Mouse (Mus musculus) small intestine, adult 2 months (tissue): ENCODE data around the gene Grwd1. TPM values are rescaled to one million over a fixed set of nuclear protein-coding genes. Genes with fewer than 3 reads are reported as not detected.
A peak's percentile ranks its signal among the peaks of the same experiment; 100 is the strongest.

Experiments used
- H3K27ac ChIP-seq: fragments of 200-500 bp; 2 replicates; pipeline ENCODE4 v1.5.1; 2012; ENCODE audit warnings: low read depth, low read length, control low read depth, inconsistent platforms; ENCODE audit not compliant: insufficient read depth
- H3K27me3 ChIP-seq: fragments of 200-500 bp; 2 replicates; pipeline ENCODE4 v1.6.1; 2012; ENCODE audit warnings: mild to moderate bottlenecking, moderate library complexity, low read length, inconsistent platforms; ENCODE audit not compliant: control insufficient read depth, insufficient read depth
- H3K36me3 ChIP-seq: fragments of 200-500 bp; 2 replicates; pipeline ENCODE4 v1.6.1; 2012; ENCODE audit warnings: mild to moderate bottlenecking, low read length, control low read depth, inconsistent platforms; ENCODE audit not compliant: control insufficient read depth, insufficient read depth
- H3K4me1 ChIP-seq: fragments of 200-500 bp; 2 replicates; pipeline ENCODE4 v1.6.1; 2012; ENCODE audit warnings: low read length, inconsistent platforms, mixed read lengths; ENCODE audit not compliant: control insufficient read depth, insufficient read depth, insufficient read length
- H3K4me3 ChIP-seq: fragments of 200-500 bp; 2 replicates; pipeline ENCODE4 v1.5.1; 2012; ENCODE audit warnings: low read depth, mild to moderate bottlenecking, control low read depth, inconsistent platforms, low read length, moderate library complexity
- CTCF ChIP-seq: fragments of 200-500 bp; IDR thresholded peaks from 2 replicates; pipeline ENCODE4 v1.5.1; 2012; ENCODE audit warnings: low read depth, mild to moderate bottlenecking, control low read depth, inconsistent platforms, low read length, moderate library complexity, mixed read lengths; ENCODE audit not compliant: insufficient replicate concordance, insufficient read length; ENCODE audit errors: extremely low read depth
- POLR2A ChIP-seq: fragments of 200-500 bp; IDR thresholded peaks from 2 replicates; pipeline ENCODE4 v1.6.1; 2012; ENCODE audit warnings: low read depth, mild to moderate bottlenecking, control low read depth, inconsistent platforms, low read length, moderate library complexity
- WGBS: fragments of 180-500 bp; shearing (Covaris S2); methylation state at CpG from one replicate; pipeline ENCODE4 v1.1.7; 2018; 5-methylcytosine and 5-hydroxymethylcytosine counted together
- polyA plus RNA-seq: library from polyadenylated mRNA; depleted of rRNA; stranded (reverse); fragments of >200 nt; gene quantifications from 2 replicates; pipeline ENCODE4 v1.2.3, GENCODE M21; 2012

Grwd1 gene
- polyA plus RNA-seq, 1 experiment, result 10.1 TPM

- H3K27me3 ChIP-seq, result no peaks in the 10 kb centered on the region
- H3K4me3 ChIP-seq, result no peak overlapping the region
- H3K36me3 ChIP-seq, result no peaks in the 10 kb centered on the region
- TF ChIP-seq POLR2A (no peak), CTCF (no peak)
- no peak overlapping the region for H3K27ac ChIP-seq
- peaks cover 7% of the 10 kb centered on the region; the same call in 1 of the 2 replicates for H3K4me1 ChIP-seq
- WGBS, result 81% methylated on average over 7 of the region's 7 CpGs
These were observed 32.1 kb upstream of the Grwd1 start for GRCm38 (mm10) chr7:45862804-45863203.

GRCm38 (mm10) chr7:45859008-45859407 is 28.3 kb upstream of the Grwd1 start:
- no peak for TF ChIP-seq CTCF
- no peak for TF ChIP-seq POLR2A
- Histone ChIP-seq H3K27ac (no peak overlapping the region), H3K27me3 (no peaks in the 10 kb centered on the region; the same call in 1 of the 2 replicates), H3K36me3 (no peaks in the 10 kb centered on the region), H3K4me3 (no peak overlapping the region), H3K4me1 (0 out of 2 replicates have a peak, but pooled peaks cover 2% of the 10 kb centered on the region)
- 46% methylated on average over 4 of the region's 4 CpGs for WGBS

GRCm38 (mm10) chr7:45856950-45857901 is 26.5 kb upstream of the Grwd1 start:
- H3K4me3 ChIP-seq, result peak overlapping the region; percentile 41
- H3K4me1 ChIP-seq, result 0 out of 2 replicates have a peak, but pooled peaks cover 2% of the 10 kb centered on the region
- WGBS, result 17% methylated on average over 30 of the region's 30 CpGs
- no peak for TF ChIP-seq CTCF
- no peak overlapping the region for H3K27ac ChIP-seq
- no peaks in the 10 kb centered on the region; the same call in 1 of the 2 replicates for H3K27me3 ChIP-seq
- no peaks in the 10 kb centered on the region for H3K36me3 ChIP-seq

GRCm38 (mm10) chr7:45853089-45853488 is 22.3 kb upstream of the Grwd1 start:
- 0 out of 2 replicates have a peak, but pooled peaks cover 2% of the 10 kb centered on the region for H3K4me1 ChIP-seq
- H3K4me3 ChIP-seq, result no peak overlapping the region
- WGBS, result 80% methylated on average over 12 of the region's 12 CpGs
- H3K27me3 ChIP-seq, result no peaks in the 10 kb centered on the region; the same call in 1 of the 2 replicates
- no peak overlapping the region for H3K27ac ChIP-seq
- TF ChIP-seq CTCF (no peak), POLR2A (no peak)
- H3K36me3 ChIP-seq, result no peaks in the 10 kb centered on the region

GRCm38 (mm10) chr7:45850661-45851060 is 19.9 kb upstream of the Grwd1 start:
- WGBS, result 64% methylated on average over 3 of the region's 3 CpGs
- no peaks in the 10 kb centered on the region for H3K27me3 ChIP-seq
- H3K4me1 ChIP-seq, result no peaks in the 10 kb centered on the region
- no peaks in the 10 kb centered on the region for H3K36me3 ChIP-seq
- TF ChIP-seq POLR2A (no peak), CTCF (no peak)
- H3K4me3 ChIP-seq, result no peak overlapping the region
- H3K27ac ChIP-seq, result no peak overlapping the region

GRCm38 (mm10) chr7:45848447-45849027 is 17.8 kb upstream of the Grwd1 start:
- no peaks in the 10 kb centered on the region for H3K36me3 ChIP-seq
- 38% methylated on average over 6 of the region's 6 CpGs for WGBS
- H3K27me3 ChIP-seq, result no peaks in the 10 kb centered on the region
- H3K27ac ChIP-seq, result no peak overlapping the region
- no peaks in the 10 kb centered on the region; the same call in 1 of the 2 replicates for H3K4me1 ChIP-seq
- no peak for TF ChIP-seq CTCF
- TF ChIP-seq POLR2A, result no peak
- H3K4me3 ChIP-seq, result no peak overlapping the region
